18 mouse cellular contexts compared by ENCODE assay signal in the genomic region with DNA sequence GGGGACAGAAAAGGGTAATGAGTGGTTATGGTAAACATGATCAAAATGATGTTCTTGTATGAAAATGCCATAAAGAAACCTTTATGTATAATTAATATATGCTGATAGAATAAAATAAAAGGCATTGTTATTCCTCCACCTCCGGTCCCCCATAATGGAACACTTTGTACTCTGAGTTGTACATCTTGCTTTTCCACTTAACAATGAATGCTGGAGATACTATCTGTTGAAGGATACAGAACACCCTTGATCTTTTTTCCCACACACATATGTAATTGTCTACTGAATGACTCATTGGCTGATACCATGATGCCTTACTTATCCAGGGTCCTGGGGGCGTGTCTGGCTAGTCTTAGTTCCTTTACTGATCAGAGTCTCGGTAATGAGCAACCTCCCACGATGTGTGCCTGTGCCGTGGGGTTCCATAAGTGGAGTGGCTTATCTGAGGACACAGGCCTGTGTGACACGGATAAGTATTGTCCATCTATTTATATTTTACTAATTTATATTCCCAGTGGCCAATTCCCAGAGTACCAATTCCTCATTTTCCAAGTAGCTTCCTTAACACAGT. TPM values are rescaled to one million over a fixed set of nuclear protein-coding genes. Genes with fewer than 3 reads are reported as not detected.
DNase-seq lines count a peak whose midpoint lies in the region; ATAC-seq and TF ChIP-seq lines count a peak whose summit lies in the region.
"Had no signal": no experiment of that assay in that cellular context is flagged by ENCODE, and none has a peak within 500 bp of the region (broad histone marks: within the 10 kb centered on the region; RNA-seq: fewer than 3 reads in every experiment).

No protein-coding gene starts in this region.

- ATAC-seq in megakaryocyte progenitor cell, adult 5-6 weeks (replicated peaks; ENCODE audit: poor library complexity): no peak
- ATAC-seq: forebrain, embryonic 15.5 days; hindbrain, postnatal 0 days had no signal

- TF ChIP-seq EP300 in MEL (IDR thresholded peaks at IDR 0.05; ENCODE audit: low read depth in 1 of 2, low read length in 2 of 2): no peak

- no peaks in the 10 kb centered on the region for H3K27me3 ChIP-seq in MEL (ENCODE audit: control insufficient read depth in 1 of 2, insufficient read depth in 2 of 2, low read length in 2 of 2)
- H3K27me3 ChIP-seq: embryonic facial prominence, embryonic 12.5 days; forebrain, embryonic 15.5 days; heart, embryonic 15.5 days; hindbrain, embryonic 13.5 days had no signal

- H3K9me3 ChIP-seq in MEL (replicated peaks; ENCODE audit: insufficient read depth, low read length): no peaks in the 10 kb centered on the region
- H3K9me3 ChIP-seq: embryonic facial prominence, embryonic 12.5 days; forebrain, embryonic 15.5 days; heart, embryonic 15.5 days; hindbrain, embryonic 13.5 days had no signal

- TF ChIP-seq CTCF in layer of hippocampus, adult 2 months (conservative IDR thresholded peaks at IDR 0.05): no peak
- no peak for TF ChIP-seq CTCF in MEL (IDR thresholded peaks at IDR 0.05 in 2 of 3, conservative IDR thresholded peaks at IDR 0.05 in 1 of 3; ENCODE audit: control insufficient read depth in 1 of 3, insufficient read depth in 1 of 3, low read depth in 2 of 3, low read length in 3 of 3, poor library complexity in 1 of 3, severe bottlenecking in 1 of 3)

- H3K79me2 ChIP-seq in MEL (ENCODE audit: control insufficient read depth, insufficient read depth, low read length, poor library complexity): no peaks in the 10 kb centered on the region

- TF ChIP-seq POLR2A in MEL (IDR thresholded peaks at IDR 0.05; ENCODE audit: control insufficient read depth in 1 of 2, insufficient read depth in 1 of 2, low read depth in 1 of 2, low read length in 2 of 2, poor library complexity in 1 of 2): no peak

- TF ChIP-seq RAD21 in MEL (IDR thresholded peaks at IDR 0.05; ENCODE audit: low read depth, low read length): no peak

- no peak for DNase-seq in layer of hippocampus, adult 2 months (ENCODE audit: low spot score in 2 of 2)
- DNase-seq in layer of hippocampus, adult 11-12 months (ENCODE audit: low spot score): no peak
- DNase-seq in lung, postnatal 25 days (ENCODE audit: low spot score): peak; percentile 32
- no peak for DNase-seq in lung, postnatal 10 days
- DNase-seq in MEL (ENCODE audit: low read depth, low spot score): peak; percentile 13
- peak; percentile 7 for DNase-seq in MN1 (ENCODE audit: low spot score)
- DNase-seq: adrenal gland, postnatal 10 days; cerebellum, adult 11-12 months; cerebellum, adult 9-10 months; cerebellum, postnatal 25 days; gastrocnemius, postnatal 36 days; heart, adult 11 months had no signal

- H3K4me1 ChIP-seq in MEL (ENCODE audit: control insufficient read depth in 1 of 2, insufficient read depth in 2 of 2, low read length in 2 of 2): peaks cover 4 to 6% of the 10 kb centered on the region in 2 experiments; a peak in 3 of 4 replicates
- H3K4me1 ChIP-seq: embryonic facial prominence, embryonic 12.5 days; forebrain, embryonic 15.5 days; heart, embryonic 15.5 days; hindbrain, embryonic 13.5 days had no signal

- H3K36me3 ChIP-seq in MEL (ENCODE audit: control insufficient read depth in 1 of 2, insufficient read depth in 2 of 2, low read length in 2 of 2): peaks cover 4 to 9% of the 10 kb centered on the region in 2 experiments; a peak in 3 of 4 replicates

- no peak overlapping the region for H3K9ac ChIP-seq in MEL (ENCODE audit: control insufficient read depth, low read depth, low read length, poor library complexity, severe bottlenecking)
- H3K9ac ChIP-seq: embryonic facial prominence, embryonic 12.5 days; forebrain, embryonic 15.5 days; heart, embryonic 15.5 days; hindbrain, embryonic 13.5 days had no signal

- no peak overlapping the region for H3K4me3 ChIP-seq in layer of hippocampus, adult 2 months
- H3K4me3 ChIP-seq in MEL (ENCODE audit: control insufficient read depth in 1 of 2, insufficient read depth in 1 of 2, low read depth in 2 of 2, low read length in 2 of 2): no peak overlapping the region
- H3K4me3 ChIP-seq: embryonic facial prominence, embryonic 12.5 days; forebrain, embryonic 15.5 days; heart, embryonic 15.5 days; hindbrain, embryonic 13.5 days had no signal

- peak overlapping the region; percentile 21; the same call in 1 of the 2 replicates for H3K27ac ChIP-seq in layer of hippocampus, adult 2 months
- no peak overlapping the region for H3K27ac ChIP-seq in MEL (ENCODE audit: control insufficient read depth, low read depth, low read length)
- H3K27ac ChIP-seq: embryonic facial prominence, embryonic 12.5 days; forebrain, embryonic 15.5 days; hindbrain, embryonic 13.5 days; hindbrain, postnatal 0 days had no signal

TF ChIP-seq in MEL, 35 proteins besides CTCF, POLR2A, EP300 and RAD21:
- TF ChIP-seq ZMIZ1 (IDR thresholded peaks at IDR 0.05; ENCODE audit: low read depth, low read length) (no peak), POLR2AphosphoS2 (IDR thresholded peaks at IDR 0.05; ENCODE audit: low read length) (no peak), GABPA (IDR thresholded peaks at IDR 0.05; ENCODE audit: low read depth, low read length) (no peak), SMC3 (IDR thresholded peaks at IDR 0.05; ENCODE audit: low read depth, low read length) (no peak)

RNA-seq across cellular contexts. Expression of gene Marf1, which starts 17.1 kb away (rescaled TPM):
- 100 to 1,000 TPM; 134 to 138 TPM for total RNA-seq in layer of hippocampus, adult 2 months (2021)
- total RNA-seq in MEL (2012; rRNA removed): 8.7 and 9.3 TPM in 2 replicates
- polyA plus RNA-seq in MEL (2012; ENCODE audit: insufficient read depth in 1 of 2, insufficient read length in 2 of 2, low read depth in 1 of 2, low replicate concordance in 2 of 2, missing spikeins in 1 of 2): 10 to 100 TPM in 1 of 2 experiments, not detected in 1; 16.2 TPM
- 32.7 and 35.1 TPM in 2 replicates for total RNA-seq in megakaryocyte progenitor cell, adult 5-6 weeks (2015)
- total RNA-seq in megakaryocyte progenitor cell, adult 5-6 weeks (2017): 19.4 and 26.5 TPM in 2 replicates

RNA-seq across cellular contexts. Expression of gene Nde1, which starts 17.2 kb away (rescaled TPM):
- 10 to 100 TPM; 30.9 to 32.6 TPM for total RNA-seq in layer of hippocampus, adult 2 months (2021)
- 25.2 and 25.8 TPM in 2 replicates for total RNA-seq in MEL (2012; rRNA removed)
- 10 to 100 TPM in 1 of 2 experiments, not detected in 1; 42.5 TPM for polyA plus RNA-seq in MEL (2012; ENCODE audit: insufficient read depth in 1 of 2, insufficient read length in 2 of 2, low read depth in 1 of 2, low replicate concordance in 2 of 2, missing spikeins in 1 of 2)
- total RNA-seq in megakaryocyte progenitor cell, adult 5-6 weeks (2015): 38.3 and 40.9 TPM in 2 replicates
- 63.6 and 71.7 TPM in 2 replicates for total RNA-seq in megakaryocyte progenitor cell, adult 5-6 weeks (2017)

Comparison
In these comparisons a context has a peak if more than half of its experiments do, and no peak if none do; other contexts are left out.
1. DNase-seq: peak in lung, postnatal 25 days (single experiment), MEL (single experiment) and MN1 (single experiment); none in layer of hippocampus, adult 2 months (0 of 2), layer of hippocampus, adult 11-12 months (single experiment) and lung, postnatal 10 days (single experiment).